Comparison of ENCODE assay signal across 8 mouse cellular contexts in genomic region chr17:15564928-15565300, GRCm38 (mm10). TPM values are rescaled to one million over a fixed set of nuclear protein-coding genes. Genes with fewer than 3 reads are reported as not detected.
DNase-seq lines count a peak whose midpoint lies in the region; ATAC-seq and TF ChIP-seq lines count a peak whose summit lies in the region.

No protein-coding gene starts in this region.

- H3K9ac ChIP-seq in lung, embryonic 14.5 days: no peak overlapping the region
- H3K9ac ChIP-seq in forebrain, embryonic 15.5 days (replicated peaks): peak overlapping the region; percentile 77
- no peak overlapping the region for H3K9ac ChIP-seq in limb, embryonic 11.5 days (ENCODE audit: low read length)

- no peaks in the 10 kb centered on the region for H3K27me3 ChIP-seq in lung, embryonic 14.5 days (ENCODE audit: insufficient read depth, low read length)
- no peaks in the 10 kb centered on the region for H3K27me3 ChIP-seq in forebrain, embryonic 15.5 days
- H3K27me3 ChIP-seq in limb, embryonic 11.5 days (ENCODE audit: control insufficient read depth, insufficient read depth, low read length): no peaks in the 10 kb centered on the region

- DNase-seq in lung, embryonic 14.5 days: no peak
- no peak for DNase-seq in lung, adult 18-20 months
- DNase-seq in cerebellum, adult 9-10 months: peak; percentile 55
- DNase-seq in limb, embryonic 11.5 days (ENCODE audit: low spot score): no peak
- DNase-seq in right cerebral cortex, postnatal 4 days: peak; percentile 8
- no peak for DNase-seq in adipocyte (ENCODE audit: low spot score)
- DNase-seq in spleen, postnatal 4 days (ENCODE audit: low spot score in 2 of 2): no peak

- peak overlapping the region; percentile 73 for H3K4me2 ChIP-seq in lung, embryonic 14.5 days
- peak overlapping the region; percentile 90 for H3K4me2 ChIP-seq in forebrain, embryonic 15.5 days (replicated peaks)
- H3K4me2 ChIP-seq in limb, embryonic 11.5 days (ENCODE audit: low read depth, severe bottlenecking): peak overlapping the region; percentile 55

- no peaks in the 10 kb centered on the region for H3K9me3 ChIP-seq in lung, embryonic 14.5 days (ENCODE audit: low read depth, low read length)
- no peaks in the 10 kb centered on the region for H3K9me3 ChIP-seq in forebrain, embryonic 15.5 days
- H3K9me3 ChIP-seq in limb, embryonic 11.5 days (ENCODE audit: control insufficient read depth, low read length): no peaks in the 10 kb centered on the region

- no peak for TF ChIP-seq CTCF in lung, embryonic 14.5 days (IDR thresholded peaks at IDR 0.05; ENCODE audit: low read depth)

- no peak; the same call in 1 of the 2 replicates for ATAC-seq in lung, embryonic 14.5 days (ENCODE audit: insufficient read depth)
- ATAC-seq in forebrain, embryonic 15.5 days (replicated peaks): peak; percentile 11; the same call in 1 of the 2 replicates
- no peak for ATAC-seq in limb, embryonic 11.5 days (ENCODE audit: insufficient number of reproducible peaks, low FRiP score, low TSS enrichment, low read depth)

- H3K4me3 ChIP-seq in lung, embryonic 14.5 days (ENCODE audit: low read depth, low read length): peak overlapping the region; percentile 64
- peak overlapping the region; percentile 61 for H3K4me3 ChIP-seq in forebrain, embryonic 15.5 days
- H3K4me3 ChIP-seq in limb, embryonic 11.5 days (ENCODE audit: low read depth, low read length): peak overlapping the region; percentile 40

- WGBS in lung, embryonic 14.5 days: 26% methylated on average over 12 of the region's 12 CpGs
- 46% methylated on average over 12 of the region's 12 CpGs for WGBS in forebrain, embryonic 15.5 days
- 47% methylated on average over 12 of the region's 12 CpGs for WGBS in limb, embryonic 11.5 days

- H3K4me1 ChIP-seq in lung, embryonic 14.5 days (ENCODE audit: insufficient read depth): 0 out of 2 replicates have a peak, but pooled peaks cover 2% of the 10 kb centered on the region
- peaks cover 9% of the 10 kb centered on the region for H3K4me1 ChIP-seq in forebrain, embryonic 15.5 days
- no peaks in the 10 kb centered on the region for H3K4me1 ChIP-seq in limb, embryonic 11.5 days (ENCODE audit: control insufficient read depth, insufficient read depth, low read length)

- H3K36me3 ChIP-seq in lung, embryonic 14.5 days (ENCODE audit: insufficient read depth): no peaks in the 10 kb centered on the region
- H3K36me3 ChIP-seq in forebrain, embryonic 15.5 days: no peaks in the 10 kb centered on the region
- H3K36me3 ChIP-seq in limb, embryonic 11.5 days (ENCODE audit: control insufficient read depth, insufficient read depth, low read length): no peaks in the 10 kb centered on the region

- no peak overlapping the region for H3K27ac ChIP-seq in lung, embryonic 14.5 days (ENCODE audit: low read depth)
- peak overlapping the region; percentile 96 for H3K27ac ChIP-seq in forebrain, embryonic 15.5 days (replicated peaks)
- no peak overlapping the region for H3K27ac ChIP-seq in limb, embryonic 11.5 days (replicated peaks; ENCODE audit: low read depth, low read length)

RNA-seq across cellular contexts. Expression of gene Prdm9, which starts 0.8 kb away (rescaled TPM):
- polyA plus RNA-seq in lung, embryonic 14.5 days (2014; fragmentation: Nextera tagmentation; extraction: Ambion mirVana): 0.57 and 0.97 TPM in 2 replicates
- polyA plus RNA-seq in forebrain, embryonic 15.5 days (2015; fragmentation: Nextera tagmentation; extraction: Ambion mirVana): 1.4 and 2.2 TPM in 2 replicates
- 0.65 and 1.4 TPM in 2 replicates for polyA plus RNA-seq in limb, embryonic 11.5 days (2014; fragmentation: Nextera tagmentation; extraction: Ambion mirVana)

RNA-seq across cellular contexts. Expression of gene Pdcd2, which starts 37.8 kb away (rescaled TPM):
- 34.2 and 39.2 TPM in 2 replicates for polyA plus RNA-seq in lung, embryonic 14.5 days (2014; fragmentation: Nextera tagmentation; extraction: Ambion mirVana)
- 60.0 and 64.7 TPM in 2 replicates for polyA plus RNA-seq in forebrain, embryonic 15.5 days (2015; fragmentation: Nextera tagmentation; extraction: Ambion mirVana)
- polyA plus RNA-seq in limb, embryonic 11.5 days (2014; fragmentation: Nextera tagmentation; extraction: Ambion mirVana): 48.8 and 53.8 TPM in 2 replicates

Comparison
In these comparisons a context has a peak if more than half of its experiments do, and no peak if none do; other contexts are left out.
1. DNase-seq: peak in cerebellum, adult 9-10 months (single experiment) and right cerebral cortex, postnatal 4 days (single experiment); none in lung, embryonic 14.5 days (single experiment), lung, adult 18-20 months (0 of 2), limb, embryonic 11.5 days (single experiment), adipocyte (single experiment) and spleen, postnatal 4 days (0 of 2).
2. Peak in every context shown above with its lines, with median percentiles within 50 percentile points of each other: H3K4me2 ChIP-seq and H3K4me3 ChIP-seq.